Mouse (Mus musculus) ES-Bruce4 (cell line): ENCODE measurements around the gene Frmd4b.

Experiments
- CTCF ChIP-seq: IDR thresholded peaks from one replicate; pipeline ENCODE4 v1.8.1; 2011; ENCODE audit warnings: low read depth, low read length
- POLR2A ChIP-seq: IDR thresholded peaks from one replicate; pipeline ENCODE4 v1.8.1; 2011; ENCODE audit warnings: low read length; ENCODE audit not compliant: insufficient read depth

DNA sequence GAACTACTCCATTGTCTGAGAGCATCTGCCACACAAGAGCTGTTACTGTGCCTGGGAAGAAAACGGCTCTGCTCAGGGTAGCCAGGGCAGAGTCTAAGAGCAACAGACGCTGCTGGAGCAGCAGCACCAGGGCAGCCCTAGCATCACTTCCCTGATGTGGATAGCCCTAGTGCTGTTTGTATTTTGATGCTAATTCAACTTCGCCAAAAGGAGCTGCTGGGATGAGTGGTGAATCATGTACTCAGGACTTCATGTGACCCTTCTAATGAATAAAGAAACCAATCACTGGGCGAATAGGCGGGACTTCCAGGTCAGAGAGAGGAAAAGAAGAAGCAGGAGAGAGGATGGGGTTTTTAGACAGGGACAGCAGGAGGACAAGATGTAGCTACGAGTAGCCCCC is 41.6 kb upstream of the Frmd4b start:
- no peak for TF ChIP-seq POLR2A
- no peak for TF ChIP-seq CTCF
